In the genomic region with DNA sequence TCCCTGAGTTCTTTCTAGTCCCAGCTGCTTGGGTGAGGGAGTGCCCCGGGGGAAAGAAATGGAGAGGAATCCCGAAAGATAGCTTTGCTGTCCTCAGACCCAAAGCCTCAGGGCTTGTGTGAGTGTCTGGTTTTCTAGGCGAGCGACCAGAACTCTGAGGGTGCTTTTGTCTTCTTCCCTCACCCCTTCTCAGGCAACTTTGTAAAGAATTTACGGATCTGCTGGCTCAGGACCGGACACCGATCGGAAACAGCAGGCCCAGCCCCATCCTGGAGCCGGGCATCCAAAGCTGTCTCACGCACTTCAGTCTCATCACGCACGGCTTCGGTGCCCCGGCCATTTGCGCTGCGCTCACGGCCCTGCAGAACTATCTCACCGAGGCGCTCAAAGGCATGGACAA, we compare ENCODE assay signal across 18 mouse cellular contexts. TPM values are rescaled to one million over a fixed set of nuclear protein-coding genes. Genes with fewer than 3 reads are reported as not detected.
DNase-seq lines count a peak whose midpoint lies in the region; ATAC-seq and TF ChIP-seq lines count a peak whose summit lies in the region.
"Had no signal": no experiment of that assay in that cellular context is flagged by ENCODE, and none has a peak within 500 bp of the region (broad histone marks: within the 10 kb centered on the region; RNA-seq: fewer than 3 reads in every experiment).

No protein-coding gene starts in this region.

- no peak for TF ChIP-seq CTCF in hindbrain, postnatal 0 days (IDR thresholded peaks at IDR 0.05; ENCODE audit: low read depth)

- H3K27ac ChIP-seq in hindbrain, embryonic 11.5 days (ENCODE audit: low read depth, low read length): no peak overlapping the region
- H3K27ac ChIP-seq in hindbrain, postnatal 0 days: no peak overlapping the region
- peak overlapping the region; percentile 50; the same call in 1 of the 2 replicates for H3K27ac ChIP-seq in limb, embryonic 15.5 days
- no peak overlapping the region for H3K27ac ChIP-seq in neural tube, embryonic 12.5 days
- H3K27ac ChIP-seq: gastrocnemius, adult 2 months; heart, embryonic 15.5 days; hindbrain, embryonic 15.5 days had no signal

- peaks cover 2% of the 10 kb centered on the region; the same call in 1 of the 2 replicates for H3K4me1 ChIP-seq in hindbrain, embryonic 11.5 days (replicated peaks; ENCODE audit: control insufficient read depth, insufficient read depth, low read length)
- H3K4me1 ChIP-seq in hindbrain, postnatal 0 days (ENCODE audit: insufficient read depth, low read length): no peaks in the 10 kb centered on the region
- H3K4me1 ChIP-seq in limb, embryonic 15.5 days: peaks cover 13% of the 10 kb centered on the region
- no peaks in the 10 kb centered on the region; the same call in 1 of the 2 replicates for H3K4me1 ChIP-seq in neural tube, embryonic 12.5 days
- H3K4me1 ChIP-seq: heart, embryonic 15.5 days; hindbrain, embryonic 15.5 days had no signal

- no peak overlapping the region for H3K4me3 ChIP-seq in hindbrain, embryonic 11.5 days (ENCODE audit: low read depth, low read length)
- no peak overlapping the region for H3K4me3 ChIP-seq in hindbrain, postnatal 0 days (ENCODE audit: low read length)
- no peak overlapping the region for H3K4me3 ChIP-seq in limb, embryonic 15.5 days
- no peak overlapping the region for H3K4me3 ChIP-seq in neural tube, embryonic 12.5 days
- H3K4me3 ChIP-seq: gastrocnemius, adult 2 months; heart, embryonic 15.5 days; hindbrain, embryonic 15.5 days had no signal

- H3K27me3 ChIP-seq in hindbrain, embryonic 11.5 days (ENCODE audit: control insufficient read depth, insufficient read depth, low read length): peaks cover 74% of the 10 kb centered on the region
- H3K27me3 ChIP-seq in hindbrain, postnatal 0 days (ENCODE audit: insufficient read depth, low read length): peaks cover 70% of the 10 kb centered on the region
- peaks cover 60% of the 10 kb centered on the region for H3K27me3 ChIP-seq in limb, embryonic 15.5 days
- peaks cover 74% of the 10 kb centered on the region for H3K27me3 ChIP-seq in neural tube, embryonic 12.5 days (replicated peaks)

- no peaks in the 10 kb centered on the region for H3K9me3 ChIP-seq in hindbrain, embryonic 11.5 days (ENCODE audit: control insufficient read depth, low read length)
- no peaks in the 10 kb centered on the region for H3K9me3 ChIP-seq in hindbrain, postnatal 0 days (ENCODE audit: low read length)
- H3K9me3 ChIP-seq in limb, embryonic 15.5 days: no peaks in the 10 kb centered on the region
- no peaks in the 10 kb centered on the region for H3K9me3 ChIP-seq in neural tube, embryonic 12.5 days
- H3K9me3 ChIP-seq: heart, embryonic 15.5 days; hindbrain, embryonic 15.5 days had no signal

- DNase-seq in hindbrain, embryonic 11.5 days (ENCODE audit: low spot score): peak; percentile 57
- DNase-seq in hindbrain, postnatal 0 days (ENCODE audit: low spot score): no peak
- DNase-seq in R1 (ENCODE audit: low read depth, low spot score): peak; percentile 37
- DNase-seq in urinary bladder, adult 18-20 months (ENCODE audit: low spot score in 2 of 2): no peak
- no peak for DNase-seq in cerebellum, adult 18-20 months
- DNase-seq: adrenal gland, postnatal 25 days; gastrocnemius, adult 2 months; heart, adult 18-20 months; kidney, adult 8-10 months; kidney, postnatal 36 days; lung, postnatal 14 days had no signal

- peak; percentile 38 for ATAC-seq in hindbrain, embryonic 11.5 days (ENCODE audit: low FRiP score)
- no peak for ATAC-seq in hindbrain, postnatal 0 days
- no peak for ATAC-seq in limb, embryonic 15.5 days (ENCODE audit: insufficient number of reproducible peaks, low FRiP score, low TSS enrichment, low read depth)
- peak; percentile 46; the same call in 1 of the 2 replicates for ATAC-seq in neural tube, embryonic 12.5 days (ENCODE audit: low FRiP score, low read depth)
- ATAC-seq: activated CD4-positive, CD25-positive, alpha-beta regulatory T cell, adult 4 months; forebrain, embryonic 16.5 days had no signal

- H3K36me3 ChIP-seq in hindbrain, embryonic 11.5 days (ENCODE audit: control insufficient read depth, insufficient read depth, low read length): no peaks in the 10 kb centered on the region
- H3K36me3 ChIP-seq in hindbrain, postnatal 0 days (ENCODE audit: insufficient read depth, low read length): no peaks in the 10 kb centered on the region
- H3K36me3 ChIP-seq in limb, embryonic 15.5 days: no peaks in the 10 kb centered on the region
- H3K36me3 ChIP-seq in neural tube, embryonic 12.5 days: no peaks in the 10 kb centered on the region
- H3K36me3 ChIP-seq: heart, embryonic 15.5 days; hindbrain, embryonic 15.5 days had no signal

- H3K4me2 ChIP-seq in hindbrain, embryonic 11.5 days (replicated peaks; ENCODE audit: low read depth, low read length): no peak overlapping the region
- no peak overlapping the region for H3K4me2 ChIP-seq in hindbrain, postnatal 0 days (ENCODE audit: low read depth, low read length)
- 0 out of 2 replicates have a peak overlapping the region, but pooled peaks have one; percentile 10 for H3K4me2 ChIP-seq in limb, embryonic 15.5 days
- H3K4me2 ChIP-seq in neural tube, embryonic 12.5 days (replicated peaks): no peak overlapping the region
- H3K4me2 ChIP-seq: heart, embryonic 15.5 days; hindbrain, embryonic 15.5 days had no signal

- WGBS in hindbrain, embryonic 11.5 days: under 1% methylated on average over 19 of the region's 19 CpGs
- 4% methylated on average over 19 of the region's 19 CpGs for WGBS in hindbrain, postnatal 0 days
- WGBS in limb, embryonic 15.5 days: 6% methylated on average over 19 of the region's 19 CpGs
- WGBS in neural tube, embryonic 12.5 days: 2% methylated on average over 19 of the region's 19 CpGs

- no peak overlapping the region for H3K9ac ChIP-seq in hindbrain, embryonic 11.5 days (ENCODE audit: low read depth, low read length)
- no peak overlapping the region for H3K9ac ChIP-seq in hindbrain, postnatal 0 days (replicated peaks; ENCODE audit: low read length)
- no peak overlapping the region for H3K9ac ChIP-seq in limb, embryonic 15.5 days
- no peak overlapping the region for H3K9ac ChIP-seq in neural tube, embryonic 12.5 days
- H3K9ac ChIP-seq: heart, embryonic 15.5 days; hindbrain, embryonic 15.5 days had no signal

RNA-seq across cellular contexts. Expression of gene Tfap2b, which starts 25.1 kb away (rescaled TPM):
- polyA plus RNA-seq in hindbrain, embryonic 11.5 days (2014; fragmentation: Nextera tagmentation; extraction: Ambion mirVana): 72.5 and 75.7 TPM in 2 replicates
- total RNA-seq in hindbrain, postnatal 0 days (2014; rRNA removed): 35.3 and 36.5 TPM in 2 replicates
- 48.7 and 50.4 TPM in 2 replicates for polyA plus RNA-seq in hindbrain, postnatal 0 days (2015; fragmentation: Nextera tagmentation; extraction: Ambion mirVana)
- polyA plus RNA-seq in limb, embryonic 15.5 days (2015; fragmentation: Nextera tagmentation; extraction: Ambion mirVana): 57.8 and 59.6 TPM in 2 replicates
- 78.6 and 88.6 TPM in 2 replicates for polyA plus RNA-seq in neural tube, embryonic 12.5 days (2016; fragmentation: Nextera tagmentation; extraction: Ambion mirVana)
- total RNA-seq: gastrocnemius, adult 2 months; heart, adult 18-20 months had no signal
- polyA plus RNA-seq: activated CD4-positive, CD25-positive, alpha-beta regulatory T cell, adult 4 months; liver, embryonic 16.5 days had no signal

Comparison
In these comparisons a context has a peak if more than half of its experiments do, and no peak if none do; other contexts are left out.
1. ATAC-seq: peak in hindbrain, embryonic 11.5 days (single experiment) and neural tube, embryonic 12.5 days (single experiment); none in hindbrain, postnatal 0 days (single experiment) and limb, embryonic 15.5 days (single experiment).
2. DNase-seq: peak in hindbrain, embryonic 11.5 days (single experiment) and R1 (single experiment); none in hindbrain, postnatal 0 days (single experiment), urinary bladder, adult 18-20 months (0 of 2) and cerebellum, adult 18-20 months (0 of 2).